Mouse (Mus musculus) fat pad, adult 2 months (tissue): ENCODE measurements around the gene Sox8.

ENCODE experiments used
- DNase-seq: peaks from one replicate; pipeline ENCODE4 v3.0.0-alpha.2; 2011; ENCODE audit warnings: low read depth, low spot score; ENCODE audit errors: extremely low read depth

The Sox8 gene

GRCm38 (mm10) chr17:25582076-25582475 lies 11.6 kb upstream of the Sox8 start:
- DNase-seq: no peak

- no peak for DNase-seq
Observed at GRCm38 (mm10) chr17:25579332-25580047, 9.0 kb upstream of the Sox8 start.

- DNase-seq: peak; percentile 42
Observed at GRCm38 (mm10) chr17:25578920-25579319, 8.4 kb upstream of the Sox8 start, which contains the start of gene Lmf1. Gene Lmf1, plus strand, starts transcription at chr17:25579085.

- no peak for DNase-seq
Observed at GRCm38 (mm10) chr17:25577702-25578101, 7.2 kb upstream of the Sox8 start.

- no peak for DNase-seq
Observed at GRCm38 (mm10) chr17:25577263-25577662, 6.8 kb upstream of the Sox8 start.

GRCm38 (mm10) chr17:25576034-25576433 lies 5.5 kb upstream of the Sox8 start:
- no peak for DNase-seq

- DNase-seq: no peak
Observed at GRCm38 (mm10) chr17:25575208-25575971, 4.9 kb upstream of the Sox8 start.

GRCm38 (mm10) chr17:25571453-25571820 lies 951 bp upstream of the Sox8 start:
- DNase-seq: no peak

- no peak for DNase-seq
Observed at GRCm38 (mm10) chr17:25569833-25570647, 446 bp downstream of the Sox8 start.

- no peak for DNase-seq
Observed at GRCm38 (mm10) chr17:25568880-25569279, 1.6 kb downstream of the Sox8 start.

- DNase-seq: no peak
Observed at GRCm38 (mm10) chr17:25568206-25568605, 2.3 kb downstream of the Sox8 start.

- no peak for DNase-seq
Observed at GRCm38 (mm10) chr17:25567745-25568144, 2.7 kb downstream of the Sox8 start.

GRCm38 (mm10) chr17:25567261-25567660 lies 3.2 kb downstream of the Sox8 start:
- no peak for DNase-seq

- DNase-seq: no peak
Observed at GRCm38 (mm10) chr17:25565860-25566600, 4.5 kb downstream of the Sox8 start.

- DNase-seq: no peak
Observed at GRCm38 (mm10) chr17:25565244-25565643, 5.2 kb downstream of the Sox8 start.

- no peak for DNase-seq
Observed at GRCm38 (mm10) chr17:25564481-25564880, 6.0 kb downstream of the Sox8 start.

GRCm38 (mm10) chr17:25561223-25562028 lies 9.1 kb downstream of the Sox8 start:
- no peak for DNase-seq

GRCm38 (mm10) chr17:25560554-25561222 lies 9.8 kb downstream of the Sox8 start:
- DNase-seq: no peak

GRCm38 (mm10) chr17:25559634-25560033 lies 10.9 kb downstream of the Sox8 start:
- no peak for DNase-seq
